Mouse (Mus musculus) liver, postnatal 0 days (tissue): ENCODE results near the gene Gramd4.

Source experiments
- CTCF ChIP-seq: sonication (generic); IDR thresholded peaks from 2 replicates; pipeline ENCODE4 v1.5.1; 2016; ENCODE audit warnings: antibody characterized with exemption, low read depth
- EP300 ChIP-seq: IDR thresholded peaks from 2 replicates; pipeline ENCODE4 v1.6.1; 2016; ENCODE audit warnings: antibody characterized with exemption, low read depth, mild to moderate bottlenecking

- TF ChIP-seq CTCF: no peak
- no peak for TF ChIP-seq EP300
Observed at GRCm38 (mm10) chr15:86017336-86017735, 40.2 kb upstream of the Gramd4 start.
